Mouse (Mus musculus) olfactory bulb, adult 2 months (tissue): ENCODE results near the gene Prune1. TPM values are rescaled to one million over a fixed set of nuclear protein-coding genes. Genes with fewer than 3 reads are reported as not detected.
"Not testable (repeated sequence)": the region's sequence is repeated elsewhere in the genome, so short reads cannot be mapped to it uniquely, and the experiment has no call there.

Experiments used
- H3K27ac ChIP-seq: fragments of 200-500 bp; 2 replicates; pipeline ENCODE4 v1.5.1; 2012; ENCODE audit warnings: low read depth, low read length; ENCODE audit not compliant: insufficient read depth
- H3K4me1 ChIP-seq: fragments of 200-500 bp; 2 replicates; pipeline ENCODE4 v1.6.1; 2012; ENCODE audit warnings: low read length; ENCODE audit not compliant: control insufficient read depth, insufficient read depth
- H3K4me3 ChIP-seq: fragments of 200-500 bp; 2 replicates; pipeline ENCODE4 v1.5.1; 2012; ENCODE audit warnings: mild to moderate bottlenecking, low read depth, low read length, moderate library complexity; ENCODE audit not compliant: insufficient read depth
- CTCF ChIP-seq: fragments of 200-500 bp; IDR thresholded peaks from 2 replicates; pipeline ENCODE4 v1.5.1; 2012; ENCODE audit warnings: low read depth, mild to moderate bottlenecking, low read length, moderate library complexity; ENCODE audit not compliant: insufficient read depth
- POLR2A ChIP-seq: fragments of 200-500 bp; IDR thresholded peaks from 2 replicates; pipeline ENCODE4 v1.6.1; 2012; ENCODE audit warnings: mild to moderate bottlenecking, low read depth, low read length, moderate library complexity; ENCODE audit not compliant: insufficient read depth
- WGBS: fragments of 180-500 bp; shearing (Covaris S2); methylation state at CpG from one replicate; pipeline ENCODE4 v1.1.7; 2018; 5-methylcytosine and 5-hydroxymethylcytosine counted together
- polyA plus RNA-seq: library from polyadenylated mRNA; stranded (reverse); fragments of >200 nt; gene quantifications from 2 replicates; pipeline ENCODE4 v1.2.4, GENCODE M21; 2012; ENCODE audit warnings: low replicate concordance; ENCODE audit not compliant: missing spikeins, insufficient read depth, insufficient read length

Gene Prune1
- polyA plus RNA-seq, 1 experiment, result not detected

- H3K4me3 ChIP-seq, result no peak overlapping the region
- H3K4me1 ChIP-seq, result no peaks in the 10 kb centered on the region
- 95% methylated on average over 1 of the region's 1 CpGs for WGBS
- TF ChIP-seq CTCF (no peak), POLR2A (no peak)
- H3K27ac ChIP-seq, result no peak overlapping the region
Measured at GRCm38 (mm10) chr3:95213609-95213975, 68.3 kb downstream of the Prune1 start.

- WGBS, result 80% methylated on average over 10 of the region's 10 CpGs
- not testable (repeated sequence) for H3K27ac ChIP-seq, H3K4me1 ChIP-seq, H3K4me3 ChIP-seq
Measured at GRCm38 (mm10) chr3:95212889-95213608, 68.8 kb downstream of the Prune1 start.

- Histone ChIP-seq H3K4me1 (no peaks in the 10 kb centered on the region), H3K27ac (no peak overlapping the region), H3K4me3 (no peak overlapping the region)
- TF ChIP-seq CTCF (no peak), POLR2A (no peak)
- WGBS, result 45% methylated on average over 2 of the region's 2 CpGs
Measured at GRCm38 (mm10) chr3:95210585-95210984, 71.3 kb downstream of the Prune1 start.

GRCm38 (mm10) chr3:95208286-95208685, 73.6 kb downstream of the Prune1 start:
- Histone ChIP-seq H3K4me1 (no peaks in the 10 kb centered on the region), H3K27ac (no peak overlapping the region), H3K4me3 (no peak overlapping the region)
- TF ChIP-seq POLR2A (no peak), CTCF (no peak)
- 81% methylated on average over 4 of the region's 4 CpGs for WGBS

- no peak overlapping the region for H3K4me3 ChIP-seq
- no peaks in the 10 kb centered on the region for H3K4me1 ChIP-seq
- H3K27ac ChIP-seq, result no peak overlapping the region
- TF ChIP-seq CTCF (no peak), POLR2A (no peak)
- 90% methylated on average over 6 of the region's 6 CpGs for WGBS
Measured at GRCm38 (mm10) chr3:95203880-95204279, 78.0 kb downstream of the Prune1 start.

Other genes with a start within 250 kb of the Prune1 start
- 457 TPM in 1 of 2 replicates, not detected in the other for gene Psmd4, start 239.5 kb downstream of the Prune1 start, polyA plus RNA-seq
- not detected in 2 replicates for gene Pip5k1a, start 175.1 kb downstream of the Prune1 start, polyA plus RNA-seq
- not detected in 2 replicates for gene Vps72, start 171.1 kb downstream of the Prune1 start, polyA plus RNA-seq
- gene Tmod4, start 157.6 kb downstream of the Prune1 start, polyA plus RNA-seq, result not detected in 2 replicates
- gene Scnm1, start 148.1 kb downstream of the Prune1 start, polyA plus RNA-seq, result not detected in 2 replicates
- gene Lysmd1, start 148.0 kb downstream of the Prune1 start, polyA plus RNA-seq, result not detected in 2 replicates
- gene Tnfaip8l2, start 139.7 kb downstream of the Prune1 start, polyA plus RNA-seq, result not detected in 2 replicates
- not detected in 2 replicates for gene Sema6c, start 121.6 kb downstream of the Prune1 start, polyA plus RNA-seq
- not detected in 2 replicates for gene Gabpb2, start 64.2 kb downstream of the Prune1 start, polyA plus RNA-seq
- gene Cdc42se1, start 53.3 kb downstream of the Prune1 start, polyA plus RNA-seq, result 164 TPM in 1 of 2 replicates, not detected in the other
- not detected in 2 replicates for gene Mllt11, start 49.9 kb downstream of the Prune1 start, polyA plus RNA-seq
- gene Gm128, start 40.5 kb downstream of the Prune1 start, polyA plus RNA-seq, result not detected in 2 replicates
- not detected in 2 replicates for gene Bnipl, start 30.9 kb downstream of the Prune1 start, polyA plus RNA-seq
- not detected in 2 replicates for gene Mindy1, start 731 bp downstream of the Prune1 start, polyA plus RNA-seq
- not detected in 2 replicates for gene Anxa9, start 25.1 kb upstream of the Prune1 start, polyA plus RNA-seq
- not detected in 2 replicates for gene Cers2, start 32.7 kb upstream of the Prune1 start, polyA plus RNA-seq
- gene Setdb1, start 75.1 kb upstream of the Prune1 start, polyA plus RNA-seq, result not detected in 2 replicates
- gene 4930558C23Rik, start 120.8 kb upstream of the Prune1 start, polyA plus RNA-seq, result not detected in 2 replicates
- 258 TPM in 1 of 2 replicates, not detected in the other for gene Arnt, start 152.3 kb upstream of the Prune1 start, polyA plus RNA-seq
- gene Ctsk, start 217.2 kb upstream of the Prune1 start, polyA plus RNA-seq, result not detected in 2 replicates
- not detected in 2 replicates for gene Ctss, start 244.7 kb upstream of the Prune1 start, polyA plus RNA-seq